ENCODE assay signal across 24 mouse cellular contexts in genomic region chr4:43489611-43490010, GRCm38 (mm10). TPM values are rescaled to one million over a fixed set of nuclear protein-coding genes. Genes with fewer than 3 reads are reported as not detected.
A peak's percentile ranks its signal among the peaks of the same experiment; 100 is the strongest.
DNase-seq lines count a peak whose midpoint lies in the region; ATAC-seq and TF ChIP-seq lines count a peak whose summit lies in the region.
"Had no signal": no experiment of that assay in that cellular context is flagged by ENCODE, and none has a peak within 500 bp of the region (broad histone marks: within the 10 kb centered on the region; RNA-seq: fewer than 3 reads in every experiment).

No protein-coding gene starts in this region.

- TF ChIP-seq POLR2A in cerebellum, adult 2 months (IDR thresholded peaks at IDR 0.05; ENCODE audit: borderline replicate concordance, insufficient read depth, low read length), result no peak

- TF ChIP-seq CTCF in cerebellum, adult 2 months (IDR thresholded peaks at IDR 0.05; ENCODE audit: borderline replicate concordance, insufficient read depth, low read depth, low read length), result no peak

- no peaks in the 10 kb centered on the region for H3K36me3 ChIP-seq in midbrain, embryonic 11.5 days (ENCODE audit: control insufficient read depth, insufficient read depth, low read length)
- no peaks in the 10 kb centered on the region for H3K36me3 ChIP-seq in midbrain, embryonic 16.5 days (ENCODE audit: control insufficient read depth, insufficient read depth, low read length)
- H3K36me3 ChIP-seq: G1E had no signal

- no peak overlapping the region for H3K4me3 ChIP-seq in cerebellum, adult 2 months (replicated peaks; ENCODE audit: insufficient read depth, low read depth, low read length)
- H3K4me3 ChIP-seq in midbrain, embryonic 11.5 days (ENCODE audit: low read depth, low read length), result no peak overlapping the region
- H3K4me3 ChIP-seq in midbrain, embryonic 16.5 days (ENCODE audit: low read depth, low read length), result no peak overlapping the region

- intact Hi-C loops in heart, postnatal 36 days (cut with DNase I), result loop anchor here (1.0 to 5.0 kb wide), 2 partner anchors 68 to 107 kb away; partner anchors contain the start of gene Rusc2

- no peaks in the 10 kb centered on the region; the same call in 1 of the 2 replicates for H3K4me1 ChIP-seq in cerebellum, adult 2 months (ENCODE audit: control insufficient read depth, insufficient read depth, low read length)
- peaks cover 5% of the 10 kb centered on the region for H3K4me1 ChIP-seq in midbrain, embryonic 11.5 days (ENCODE audit: control insufficient read depth, insufficient read depth, low read length)
- H3K4me1 ChIP-seq in midbrain, embryonic 16.5 days (ENCODE audit: control insufficient read depth, insufficient read depth, low read length), result peaks cover 6% of the 10 kb centered on the region

- no peak overlapping the region for H3K9ac ChIP-seq in midbrain, embryonic 11.5 days (ENCODE audit: low read length)
- H3K9ac ChIP-seq in midbrain, embryonic 16.5 days (ENCODE audit: low read depth, low read length), result no peak overlapping the region

- no peak overlapping the region for H3K27ac ChIP-seq in cerebellum, adult 2 months (ENCODE audit: insufficient read depth, low read length)
- no peak overlapping the region for H3K27ac ChIP-seq in midbrain, embryonic 11.5 days (ENCODE audit: low read depth, low read length)
- H3K27ac ChIP-seq in midbrain, embryonic 16.5 days (ENCODE audit: low read length), result no peak overlapping the region

- no peak for ATAC-seq in midbrain, embryonic 11.5 days (ENCODE audit: low FRiP score)
- ATAC-seq in midbrain, embryonic 16.5 days, result no peak
- ATAC-seq: activated CD4-positive, CD25-positive, alpha-beta regulatory T cell, adult 4 months; CD4-positive, CD25-positive, alpha-beta regulatory T cell, adult 4 months; Patski had no signal

- peak; percentile 14 for DNase-seq in cerebellum, adult 11-12 months
- DNase-seq in cerebellum, adult 2 months, result no peak
- peak; percentile 88 for DNase-seq in heart, adult 11 months
- DNase-seq in heart, postnatal 36 days, result no peak
- peak; percentile 78 for DNase-seq in midbrain, embryonic 11.5 days (ENCODE audit: low spot score, missing footprints)
- DNase-seq: adrenal gland, adult 2 months; adrenal gland, adult 8-10 months; adrenal gland, postnatal 10 days; adrenal gland, postnatal 14 days; adrenal gland, postnatal 25 days; adrenal gland, postnatal 36 days; B cell, adult 2 months; cerebellum, adult 11 months; cerebellum, adult 18-20 months; cerebellum, adult 8-10 months had no signal

- 95% methylated on average over 3 of the region's 3 CpGs for WGBS in cerebellum, adult 2 months
- WGBS in midbrain, embryonic 11.5 days, result 90% methylated on average over 3 of the region's 3 CpGs
- 98% methylated on average over 3 of the region's 3 CpGs for WGBS in midbrain, embryonic 16.5 days

- H3K27me3 ChIP-seq in cerebellum, adult 2 months (ENCODE audit: control insufficient read depth, insufficient read depth, low read length), result no peaks in the 10 kb centered on the region
- no peaks in the 10 kb centered on the region for H3K27me3 ChIP-seq in midbrain, embryonic 11.5 days (ENCODE audit: control insufficient read depth, insufficient read depth, low read length)
- no peaks in the 10 kb centered on the region for H3K27me3 ChIP-seq in midbrain, embryonic 16.5 days (ENCODE audit: control insufficient read depth, insufficient read depth, low read depth, low read length)
- H3K27me3 ChIP-seq: Patski had no signal

- no peaks in the 10 kb centered on the region for H3K9me3 ChIP-seq in midbrain, embryonic 11.5 days (ENCODE audit: control insufficient read depth, low read length)
- H3K9me3 ChIP-seq in midbrain, embryonic 16.5 days (replicated peaks; ENCODE audit: control insufficient read depth, low read length, poor library complexity, severe bottlenecking), result no peaks in the 10 kb centered on the region; the same call in 1 of the 2 replicates
- H3K9me3 ChIP-seq: G1E had no signal

- H3K4me2 ChIP-seq in midbrain, embryonic 11.5 days, result no peak overlapping the region
- H3K4me2 ChIP-seq in midbrain, embryonic 16.5 days (ENCODE audit: low read length), result no peak overlapping the region

RNA-seq across cellular contexts. Expression of gene Ccdc107, which starts 3.1 kb away (rescaled TPM):
- polyA plus RNA-seq in cerebellum, adult 2 months (2012; rRNA removed), result 133 and 137 TPM in 2 replicates
- total RNA-seq in heart, postnatal 36 days (2021), result 10 to 100 TPM; 25.3 to 29.8 TPM
- 45.8 and 48.8 TPM in 2 replicates for polyA plus RNA-seq in midbrain, embryonic 11.5 days (2014; fragmentation: Nextera tagmentation; extraction: Ambion mirVana)
- 81.1 and 90.3 TPM in 2 replicates for polyA plus RNA-seq in midbrain, embryonic 16.5 days (2015; fragmentation: Nextera tagmentation; extraction: Ambion mirVana)

RNA-seq across cellular contexts. Expression of gene Sit1, which starts 6.1 kb away (rescaled TPM):
- not detected in 2 replicates for polyA plus RNA-seq in cerebellum, adult 2 months (2012; rRNA removed)
- total RNA-seq in heart, postnatal 36 days (2021), result not detected
- not detected in 2 replicates for polyA plus RNA-seq in midbrain, embryonic 11.5 days (2014; fragmentation: Nextera tagmentation; extraction: Ambion mirVana)
- not detected in 2 replicates for polyA plus RNA-seq in midbrain, embryonic 16.5 days (2015; fragmentation: Nextera tagmentation; extraction: Ambion mirVana)
- total RNA-seq: adrenal gland, adult 2 months; adrenal gland, postnatal 36 days; adrenal gland, postnatal 4 days; G1E had no signal
- polyA plus RNA-seq: brain, embryonic 14.5 days; C2C12; G1E; Patski had no signal

RNA-seq across cellular contexts. Expression of gene Arhgef39, which starts 9.9 kb away (rescaled TPM):
- 2.8 and 3.2 TPM in 2 replicates for polyA plus RNA-seq in cerebellum, adult 2 months (2012; rRNA removed)
- total RNA-seq in heart, postnatal 36 days (2021), result under 1 TPM; 0.39 to 0.62 TPM
- polyA plus RNA-seq in midbrain, embryonic 11.5 days (2014; fragmentation: Nextera tagmentation; extraction: Ambion mirVana), result 32.4 and 40.2 TPM in 2 replicates
- 4.4 and 7.3 TPM in 2 replicates for polyA plus RNA-seq in midbrain, embryonic 16.5 days (2015; fragmentation: Nextera tagmentation; extraction: Ambion mirVana)

RNA-seq across cellular contexts. Expression of gene Car9, which starts 17.2 kb away (rescaled TPM):
- 15.8 and 17.7 TPM in 2 replicates for polyA plus RNA-seq in cerebellum, adult 2 months (2012; rRNA removed)
- under 1 TPM in 1 of 2 experiments, not detected in 1; 0.22 TPM for total RNA-seq in heart, postnatal 36 days (2021)
- polyA plus RNA-seq in midbrain, embryonic 11.5 days (2014; fragmentation: Nextera tagmentation; extraction: Ambion mirVana), result 0.07 TPM in 1 of 2 replicates, not detected in the other
- polyA plus RNA-seq in midbrain, embryonic 16.5 days (2015; fragmentation: Nextera tagmentation; extraction: Ambion mirVana), result 0.21 TPM in 1 of 2 replicates, not detected in the other
- total RNA-seq: CH12.LX had no signal
- polyA plus RNA-seq: G1E, Patski had no signal

RNA-seq across cellular contexts. Expression of gene Tpm2, which starts 34.0 kb away (rescaled TPM):
- 18.0 and 21.1 TPM in 2 replicates for polyA plus RNA-seq in cerebellum, adult 2 months (2012; rRNA removed)
- total RNA-seq in heart, postnatal 36 days (2021), result 10 to 100 TPM; 29.1 to 29.2 TPM
- polyA plus RNA-seq in midbrain, embryonic 11.5 days (2014; fragmentation: Nextera tagmentation; extraction: Ambion mirVana), result 44.0 and 51.8 TPM in 2 replicates
- 7.3 and 8.3 TPM in 2 replicates for polyA plus RNA-seq in midbrain, embryonic 16.5 days (2015; fragmentation: Nextera tagmentation; extraction: Ambion mirVana)
- polyA plus RNA-seq: activated CD4-positive, CD25-positive, alpha-beta regulatory T cell, adult 4 months; CD4-positive, CD25-positive, alpha-beta regulatory T cell, adult 4 months; G1E had no signal

Comparison
In these comparisons a context has a peak if more than half of its experiments do, and no peak if none do; other contexts are left out.
1. DNase-seq: peak in cerebellum, adult 11-12 months (single experiment), heart, adult 11 months (single experiment) and midbrain, embryonic 11.5 days (single experiment); none in cerebellum, adult 2 months (0 of 2) and heart, postnatal 36 days (0 of 2).